Mouse (Mus musculus) kidney, adult 2 months (tissue): ENCODE measurements around the gene Olfr1513.

Source experiments
- CTCF ChIP-seq: fragments of 200-500 bp; conservative IDR thresholded peaks from 2 replicates; pipeline ENCODE4 v1.5.1; 2011; ENCODE audit warnings: low read depth, mild to moderate bottlenecking, control low read depth, low read length, moderate library complexity, mixed read lengths; ENCODE audit not compliant: insufficient read depth, insufficient read length
- POLR2A ChIP-seq: fragments of 200-500 bp; IDR thresholded peaks from one replicate; pipeline ENCODE4 v1.6.1; 2011; ENCODE audit warnings: low read depth, low read length, control low read depth

DNA sequence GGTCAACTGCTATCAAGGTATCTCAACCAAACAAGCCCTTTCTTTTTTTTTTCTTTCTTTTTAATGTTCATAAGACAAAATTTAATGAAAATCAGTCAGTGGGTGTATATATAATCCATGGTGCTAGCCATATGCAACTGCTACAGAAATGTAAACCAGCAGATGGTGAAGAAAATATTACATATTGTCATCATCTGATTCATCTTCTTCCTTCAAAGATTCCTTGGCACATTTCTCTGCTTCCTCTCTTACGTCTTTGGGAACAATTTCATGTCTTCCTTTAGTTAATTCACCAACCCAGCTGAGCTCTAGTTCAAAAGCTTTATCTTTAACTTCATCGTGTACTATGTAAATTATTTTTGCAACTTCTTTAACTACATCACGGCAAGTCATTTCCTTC, 12.5 kb upstream of the Olfr1513 start:
- no peak for TF ChIP-seq CTCF
- no peak for TF ChIP-seq POLR2A
